10 mouse cellular contexts compared by ENCODE assay signal in genomic region chr12:53841928-53842671, GRCm38 (mm10).
DNase-seq lines count a peak whose midpoint lies in the region; ATAC-seq lines count a peak whose summit lies in the region.
"Had no signal": no experiment of that assay in that cellular context is flagged by ENCODE, and none has a peak within 500 bp of the region (broad histone marks: within the 10 kb centered on the region; RNA-seq: fewer than 3 reads in every experiment).

No protein-coding gene starts in this region.

- peak overlapping the region; percentile 6; the same call in 1 of the 2 replicates for H3K27ac ChIP-seq in forebrain, embryonic 12.5 days
- no peak overlapping the region for H3K27ac ChIP-seq in forebrain, embryonic 11.5 days (ENCODE audit: low read depth, low read length)
- no peak overlapping the region for H3K27ac ChIP-seq in lung, embryonic 16.5 days (ENCODE audit: low read length)
- H3K27ac ChIP-seq: heart, embryonic 10.5 days; limb, embryonic 13.5 days had no signal

- H3K4me1 ChIP-seq in forebrain, embryonic 12.5 days = peaks cover 49% of the 10 kb centered on the region
- no peaks in the 10 kb centered on the region for H3K4me1 ChIP-seq in forebrain, embryonic 11.5 days (replicated peaks; ENCODE audit: control insufficient read depth, insufficient read depth, low read length)
- H3K4me1 ChIP-seq in lung, embryonic 16.5 days (replicated peaks; ENCODE audit: control insufficient read depth, insufficient read depth, low read length) = peaks cover 6% of the 10 kb centered on the region

- H3K36me3 ChIP-seq in forebrain, embryonic 12.5 days (replicated peaks) = no peaks in the 10 kb centered on the region
- no peaks in the 10 kb centered on the region for H3K36me3 ChIP-seq in forebrain, embryonic 11.5 days (ENCODE audit: control insufficient read depth, insufficient read depth, low read length)
- H3K36me3 ChIP-seq in lung, embryonic 16.5 days (ENCODE audit: control insufficient read depth, insufficient read depth, low read length) = no peaks in the 10 kb centered on the region
- H3K36me3 ChIP-seq: heart, embryonic 10.5 days; limb, embryonic 13.5 days had no signal

- 77% methylated on average over 16 of the region's 16 CpGs for WGBS in forebrain, embryonic 12.5 days
- 80% methylated on average over 16 of the region's 16 CpGs for WGBS in forebrain, embryonic 11.5 days
- WGBS in lung, embryonic 16.5 days = 28% methylated on average over 16 of the region's 16 CpGs

- H3K4me2 ChIP-seq in forebrain, embryonic 12.5 days = no peak overlapping the region
- no peak overlapping the region for H3K4me2 ChIP-seq in forebrain, embryonic 11.5 days (ENCODE audit: low read depth, low read length, severe bottlenecking)
- peak overlapping the region; percentile 36 for H3K4me2 ChIP-seq in lung, embryonic 16.5 days (ENCODE audit: low read depth, low read length)
- H3K4me2 ChIP-seq: limb, embryonic 13.5 days had no signal

- no peak overlapping the region for H3K4me3 ChIP-seq in forebrain, embryonic 12.5 days (replicated peaks)
- H3K4me3 ChIP-seq in forebrain, embryonic 11.5 days (ENCODE audit: low read depth, low read length) = no peak overlapping the region
- H3K4me3 ChIP-seq in lung, embryonic 16.5 days (ENCODE audit: low read length) = no peak overlapping the region
- H3K4me3 ChIP-seq: heart, embryonic 10.5 days; limb, embryonic 13.5 days had no signal

- no peaks in the 10 kb centered on the region for H3K27me3 ChIP-seq in forebrain, embryonic 12.5 days
- no peaks in the 10 kb centered on the region for H3K27me3 ChIP-seq in forebrain, embryonic 11.5 days (ENCODE audit: control insufficient read depth, insufficient read depth, low read length)
- H3K27me3 ChIP-seq in lung, embryonic 16.5 days (ENCODE audit: control insufficient read depth, insufficient read depth, low read depth, low read length) = peaks cover 4% of the 10 kb centered on the region; the same call in 1 of the 2 replicates
- H3K27me3 ChIP-seq: limb, embryonic 13.5 days had no signal

- no peak overlapping the region for H3K9ac ChIP-seq in forebrain, embryonic 12.5 days
- no peak overlapping the region for H3K9ac ChIP-seq in forebrain, embryonic 11.5 days (ENCODE audit: low read length)
- H3K9ac ChIP-seq in lung, embryonic 16.5 days (ENCODE audit: low read length) = no peak overlapping the region
- H3K9ac ChIP-seq: limb, embryonic 13.5 days had no signal

- no peak for DNase-seq in forebrain, embryonic 11.5 days (ENCODE audit: low spot score)
- DNase-seq in lung, postnatal 25 days (ENCODE audit: low spot score) = no peak
- peak; percentile 32 for DNase-seq in layer of hippocampus, adult 9-10 months (ENCODE audit: low spot score)
- DNase-seq in telencephalon, adult 2 months (ENCODE audit: low read depth, low spot score) = peak; percentile 82
- no peak for DNase-seq in spleen, adult 12 weeks (ENCODE audit: low spot score)
- DNase-seq in heart, adult 8-10 months (ENCODE audit: low spot score) = no peak

- ATAC-seq in forebrain, embryonic 12.5 days (ENCODE audit: low FRiP score) = no peak
- no peak for ATAC-seq in forebrain, embryonic 11.5 days (replicated peaks; ENCODE audit: low FRiP score)
- no peak for ATAC-seq in lung, embryonic 16.5 days (ENCODE audit: low read depth)

- H3K9me3 ChIP-seq in forebrain, embryonic 12.5 days = no peaks in the 10 kb centered on the region
- no peaks in the 10 kb centered on the region for H3K9me3 ChIP-seq in forebrain, embryonic 11.5 days (ENCODE audit: control insufficient read depth, low read length)
- H3K9me3 ChIP-seq in lung, embryonic 16.5 days (ENCODE audit: control insufficient read depth, low read length) = no peaks in the 10 kb centered on the region
- H3K9me3 ChIP-seq: heart, embryonic 10.5 days; limb, embryonic 13.5 days had no signal

Comparison
In these comparisons a context has a peak if more than half of its experiments do, and no peak if none do; other contexts are left out.
1. DNase-seq: peak in layer of hippocampus, adult 9-10 months (single experiment) and telencephalon, adult 2 months (single experiment); none in forebrain, embryonic 11.5 days (single experiment), lung, postnatal 25 days (single experiment), spleen, adult 12 weeks (single experiment) and heart, adult 8-10 months (single experiment).